Mouse (Mus musculus) liver, postnatal 0 days (tissue): Measurements from ENCODE around the gene Pde4d. TPM values are rescaled to one million over a fixed set of nuclear protein-coding genes. Genes with fewer than 3 reads are reported as not detected.
A peak's percentile ranks its signal among the peaks of the same experiment; 100 is the strongest.

ENCODE experiments used
- ATAC-seq: fragments of 200-750 bp; cut with Nextera tagmentation; 2 replicates; pipeline ENCODE4 v1.8.0; 2017; ENCODE audit warnings: mild to moderate bottlenecking, moderate library complexity
- DNase-seq: peaks from one replicate; pipeline ENCODE4 v3.0.0-alpha.2; 2016
- H3K27ac ChIP-seq: fragments of 300-500 bp; sonication (generic); 2 replicates; pipeline ENCODE4 v1.5.1; 2014; ENCODE audit warnings: antibody characterized with exemption, moderate library complexity, mild to moderate bottlenecking, low read depth
- H3K27me3 ChIP-seq: fragments of 300-500 bp; sonication (generic); 2 replicates; pipeline ENCODE4 v1.6.1; 2014; ENCODE audit warnings: low read length, control low read depth, mixed read lengths; ENCODE audit not compliant: insufficient read depth
- H3K36me3 ChIP-seq: fragments of 300-500 bp; sonication (generic); replicated peaks from 2 replicates; pipeline ENCODE4 v1.6.1; 2014; ENCODE audit warnings: mild to moderate bottlenecking, control low read depth, low read length, moderate library complexity, mixed read lengths; ENCODE audit not compliant: insufficient read depth
- H3K4me1 ChIP-seq: fragments of 300-500 bp; sonication (generic); 2 replicates; pipeline ENCODE4 v1.6.1; 2014; ENCODE audit warnings: antibody characterized with exemption, mild to moderate bottlenecking, control low read depth; ENCODE audit not compliant: insufficient read depth
- H3K4me2 ChIP-seq: fragments of 300-500 bp; sonication (generic); 2 replicates; pipeline ENCODE4 v1.6.1; 2014; ENCODE audit warnings: low read depth, mild to moderate bottlenecking, low read length, moderate library complexity, mixed read lengths
- H3K4me3 ChIP-seq: fragments of 300-500 bp; sonication (generic); 2 replicates; pipeline ENCODE4 v1.5.1; 2014; ENCODE audit warnings: low read depth, low read length
- H3K9ac ChIP-seq: fragments of 300-500 bp; sonication (generic); replicated peaks from 2 replicates; pipeline ENCODE4 v1.6.1; 2014; ENCODE audit warnings: mild to moderate bottlenecking, moderate library complexity
- H3K9me3 ChIP-seq: fragments of 300-500 bp; sonication (generic); 2 replicates; pipeline ENCODE4 v1.6.1; 2016; ENCODE audit warnings: mild to moderate bottlenecking, control low read depth, low read length, mixed read lengths
- CTCF ChIP-seq: sonication (generic); IDR thresholded peaks from 2 replicates; pipeline ENCODE4 v1.5.1; 2016; ENCODE audit warnings: antibody characterized with exemption, low read depth
- EP300 ChIP-seq: IDR thresholded peaks from 2 replicates; pipeline ENCODE4 v1.6.1; 2016; ENCODE audit warnings: antibody characterized with exemption, low read depth, mild to moderate bottlenecking
- WGBS: fragments of 180-500 bp; shearing (Covaris S2); extraction: QIAGEN DNeasy Blood & Tissue Kit; methylation state at CpG from one replicate; pipeline ENCODE4 v1.1.7; 2014; ENCODE audit not compliant: insufficient replicate concordance; 5-methylcytosine and 5-hydroxymethylcytosine counted together
- polyA plus RNA-seq: library from polyadenylated mRNA; unstranded; fragments of >200 nt; fragmentation: Nextera tagmentation; extraction: Ambion mirVana; gene quantifications from 2 replicates; pipeline ENCODE4 v1.2.1, GENCODE M21; 2015

Gene Pde4d
- polyA plus RNA-seq, 1 experiment from 2014 or later, result 6.1 TPM

DNA sequence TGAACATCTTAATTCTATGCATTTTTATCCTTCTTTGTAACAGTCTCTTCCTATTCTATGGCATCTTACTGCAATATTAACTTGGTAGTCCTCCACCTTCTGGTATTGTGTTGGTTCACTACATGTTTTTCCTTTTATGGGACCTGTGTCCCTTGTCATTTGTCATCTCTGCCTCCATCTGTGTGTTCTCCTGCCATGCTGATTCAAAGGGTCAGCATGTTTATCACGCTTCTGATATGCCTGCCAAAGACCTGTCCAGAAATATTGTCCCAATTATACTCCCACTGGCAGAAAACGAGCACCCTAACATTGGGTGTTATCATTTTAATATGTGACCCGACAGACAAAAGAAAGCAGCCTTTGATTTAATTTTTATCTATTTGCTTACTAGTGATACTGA is 386.6 kb downstream of the Pde4d start:
- no peaks in the 10 kb centered on the region for H3K9me3 ChIP-seq
- no peaks in the 10 kb centered on the region for H3K4me1 ChIP-seq
- ATAC-seq, result no peak
- no peak overlapping the region for H3K9ac ChIP-seq
- DNase-seq, result no peak
- TF ChIP-seq CTCF, result no peak
- TF ChIP-seq EP300, result no peak
- H3K27me3 ChIP-seq, result no peaks in the 10 kb centered on the region
- no peak overlapping the region for H3K4me3 ChIP-seq
- H3K4me2 ChIP-seq, result no peak overlapping the region
- no peaks in the 10 kb centered on the region for H3K36me3 ChIP-seq
- H3K27ac ChIP-seq, result no peak overlapping the region
- 59% methylated on average over 3 of the region's 3 CpGs for WGBS

DNA sequence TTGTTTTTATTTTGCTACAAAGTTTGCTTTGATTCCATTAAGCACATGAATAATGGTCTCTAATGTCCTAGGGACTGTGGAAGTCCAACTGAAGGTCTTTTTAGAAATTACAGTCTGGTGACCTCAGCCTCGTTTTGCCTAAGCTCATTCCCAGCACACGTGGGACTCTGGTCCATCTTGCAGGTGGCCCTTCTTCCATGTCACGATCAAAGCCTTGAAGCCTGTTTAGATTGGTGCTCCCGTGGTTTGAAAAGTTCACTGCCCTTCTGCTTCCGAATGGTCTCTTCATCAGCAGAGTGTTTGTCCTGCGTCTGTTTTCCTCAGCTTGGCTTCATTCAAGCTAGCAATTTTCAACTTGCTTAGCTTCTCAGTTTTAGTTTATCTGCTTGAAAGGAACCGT is 389.4 kb downstream of the Pde4d start:
- no peaks in the 10 kb centered on the region for H3K27me3 ChIP-seq
- H3K4me2 ChIP-seq, result no peak overlapping the region
- no peak overlapping the region for H3K27ac ChIP-seq
- no peak for DNase-seq
- H3K9me3 ChIP-seq, result no peaks in the 10 kb centered on the region
- no peak for ATAC-seq
- no peak overlapping the region for H3K9ac ChIP-seq
- no peaks in the 10 kb centered on the region for H3K4me1 ChIP-seq
- TF ChIP-seq CTCF (no peak), EP300 (no peak)
- H3K4me3 ChIP-seq, result no peak overlapping the region
- H3K36me3 ChIP-seq, result no peaks in the 10 kb centered on the region
- WGBS, result 65% methylated on average over 7 of the region's 7 CpGs

DNA sequence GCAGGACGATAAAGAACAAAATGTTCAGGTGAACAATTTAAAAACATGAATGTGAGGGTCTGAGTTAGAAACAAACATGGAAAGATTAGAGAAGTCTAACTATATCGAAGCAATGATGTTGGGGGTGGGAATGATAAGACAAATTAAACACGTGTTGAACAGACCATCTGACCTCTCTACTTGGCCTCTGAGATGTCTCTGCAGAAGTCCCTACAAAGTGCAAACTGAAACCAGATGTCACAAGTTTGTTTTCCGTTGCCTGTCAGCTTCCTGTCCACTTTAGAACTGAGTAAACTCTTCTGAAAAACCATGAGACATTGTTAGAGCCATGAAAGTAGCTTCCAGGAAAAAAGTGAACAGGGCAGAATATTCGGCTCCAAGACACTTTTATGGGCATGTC is 404.3 kb downstream of the Pde4d start:
- no peak for DNase-seq
- no peak for ATAC-seq
- H3K4me3 ChIP-seq, result no peak overlapping the region
- H3K4me2 ChIP-seq, result no peak overlapping the region
- TF ChIP-seq EP300 (no peak), CTCF (no peak)
- no peaks in the 10 kb centered on the region for H3K9me3 ChIP-seq
- H3K36me3 ChIP-seq, result no peaks in the 10 kb centered on the region
- H3K27ac ChIP-seq, result no peak overlapping the region
- H3K9ac ChIP-seq, result no peak overlapping the region
- H3K27me3 ChIP-seq, result no peaks in the 10 kb centered on the region
- 39% methylated on average over 5 of the region's 5 CpGs for WGBS
- H3K4me1 ChIP-seq, result no peaks in the 10 kb centered on the region

DNA sequence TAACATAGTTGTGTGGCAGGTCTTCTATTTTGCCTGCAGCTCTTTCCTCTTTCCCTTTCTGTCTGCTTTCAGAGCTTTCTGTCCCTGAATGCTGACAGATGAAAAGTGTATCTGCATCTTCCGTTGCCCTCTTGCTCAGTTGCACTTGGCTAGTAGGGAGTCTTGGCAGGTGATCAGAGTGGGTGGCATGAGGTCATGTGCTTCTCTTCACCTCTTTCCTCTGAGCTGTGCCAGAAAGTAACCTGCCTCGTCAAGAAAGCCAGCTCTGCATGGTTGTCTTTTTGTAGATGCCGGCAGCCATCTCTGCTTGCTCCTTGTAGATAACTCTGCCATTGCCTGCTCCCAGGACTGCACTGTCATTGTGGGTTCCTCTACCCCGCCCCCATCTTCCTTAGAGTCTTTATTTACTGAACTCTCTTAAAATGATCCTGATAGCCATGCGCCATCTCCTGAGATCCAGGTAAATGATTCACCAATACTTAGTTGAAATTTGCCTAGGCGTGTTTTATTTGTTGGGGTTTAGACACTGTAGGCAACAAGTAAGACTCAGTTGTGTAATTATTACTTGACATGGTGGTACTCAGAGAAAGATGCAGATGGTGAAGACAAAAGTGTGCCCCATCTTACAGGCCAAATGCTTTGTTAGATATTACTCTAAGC is 407.2 kb downstream of the Pde4d start:
- WGBS, result 40% methylated on average over 6 of the region's 6 CpGs
- Histone ChIP-seq H3K27ac (no peak overlapping the region), H3K4me1 (no peaks in the 10 kb centered on the region), H3K4me3 (no peak overlapping the region), H3K4me2 (no peak overlapping the region), H3K36me3 (no peaks in the 10 kb centered on the region), H3K9ac (no peak overlapping the region), H3K27me3 (no peaks in the 10 kb centered on the region), H3K9me3 (no peaks in the 10 kb centered on the region)
- TF ChIP-seq EP300 (no peak), CTCF (no peak)
- ATAC-seq (peak; percentile 67), DNase-seq (peak; percentile 15)

DNA sequence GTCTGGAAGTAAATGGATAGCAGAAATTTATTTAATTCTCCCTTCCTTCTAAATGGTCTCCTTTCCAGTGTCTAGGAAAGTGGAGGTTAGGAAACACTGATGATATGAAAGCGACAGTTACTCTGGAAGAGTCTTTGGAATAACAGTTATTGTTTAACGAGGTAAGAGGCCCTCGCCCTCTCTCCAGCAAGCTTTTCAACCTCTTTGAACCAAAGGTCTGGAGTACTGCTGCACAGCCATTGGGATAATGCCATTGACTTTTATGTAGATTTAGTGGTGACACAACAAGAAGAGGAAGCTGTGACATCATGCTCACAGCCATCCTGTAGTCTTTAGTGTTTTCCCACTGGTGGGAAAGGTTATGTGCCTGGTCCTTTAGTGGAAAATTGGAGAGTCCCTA is 409.6 kb downstream of the Pde4d start:
- ATAC-seq (no peak), DNase-seq (no peak)
- H3K9me3 ChIP-seq, result no peaks in the 10 kb centered on the region
- no peak overlapping the region for H3K4me3 ChIP-seq
- 73% methylated on average over 3 of the region's 3 CpGs for WGBS
- TF ChIP-seq EP300 (no peak), CTCF (no peak)
- H3K9ac ChIP-seq, result no peak overlapping the region
- no peak overlapping the region for H3K27ac ChIP-seq
- H3K36me3 ChIP-seq, result no peaks in the 10 kb centered on the region
- no peaks in the 10 kb centered on the region for H3K4me1 ChIP-seq
- no peak overlapping the region for H3K4me2 ChIP-seq
- no peaks in the 10 kb centered on the region for H3K27me3 ChIP-seq

DNA sequence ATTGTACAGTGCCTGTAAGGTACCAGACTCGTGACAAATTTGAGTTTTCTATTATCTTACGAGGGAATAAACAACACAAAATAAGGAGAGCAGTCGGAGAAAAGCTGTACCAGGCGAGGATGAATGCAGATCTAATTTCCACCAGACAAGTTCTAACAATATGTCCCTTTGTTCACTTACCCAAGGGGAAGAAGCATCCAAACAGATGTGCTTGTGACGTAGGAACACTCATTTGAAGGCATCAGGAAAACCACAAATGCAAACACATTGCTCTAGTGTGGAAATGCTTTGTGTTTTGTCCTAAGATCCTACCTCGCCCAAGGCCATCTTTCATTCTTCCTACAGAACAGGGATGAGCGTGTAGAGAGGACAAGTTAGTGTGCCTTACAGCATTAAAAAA is 411.0 kb downstream of the Pde4d start:
- no peak for ATAC-seq
- H3K4me2 ChIP-seq, result no peak overlapping the region
- 65% methylated on average over 7 of the region's 7 CpGs for WGBS

More for the DNA sequence above, 411.0 kb downstream of the Pde4d start:
- Histone ChIP-seq H3K27me3 (no peaks in the 10 kb centered on the region), H3K4me3 (no peak overlapping the region), H3K27ac (no peak overlapping the region), H3K9ac (no peak overlapping the region), H3K4me1 (no peaks in the 10 kb centered on the region), H3K9me3 (no peaks in the 10 kb centered on the region), H3K36me3 (no peaks in the 10 kb centered on the region)
- TF ChIP-seq EP300 (no peak), CTCF (no peak)
- DNase-seq, result no peak
